Mouse (Mus musculus): ENCODE data around the gene Gm14851. TPM values are rescaled to one million over a fixed set of nuclear protein-coding genes. Genes with fewer than 3 reads are reported as not detected.

The Gm14851 gene
- not detected in 2 replicates for polyA plus RNA-seq (2012; rRNA removed)

GRCm38 (mm10) chr8:21095950-21096349, at the start of gene Gm14851:
Gene Gm14851 (minus strand): TSS chr8:21096050.

DNA sequence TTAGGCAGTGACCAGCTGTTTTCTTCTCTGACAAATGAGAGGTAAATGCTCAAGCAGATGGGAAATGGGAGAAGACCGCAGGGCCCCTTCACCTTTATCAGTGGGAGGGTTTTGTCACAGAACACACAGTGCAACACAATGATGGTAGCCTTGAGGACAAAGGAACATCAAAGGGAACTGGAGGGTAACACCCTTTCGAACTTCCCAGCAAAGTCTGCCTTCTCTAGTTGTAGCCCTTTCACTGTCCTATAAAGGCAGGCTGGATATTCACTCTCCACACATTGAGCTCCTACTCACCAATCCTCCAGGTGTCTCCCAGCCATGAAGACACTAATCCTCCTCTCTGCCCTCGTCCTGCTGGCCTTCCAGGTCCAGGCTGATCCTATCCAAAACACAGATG, 38.5 kb upstream of the Gm14851 start, which contains the start of gene Defa30:
TSS of gene Defa30 (plus strand) at position 301 of the 400 bp plus-strand sequence.

GRCm38 (mm10) chr8:21084142-21084541, 11.7 kb downstream of the Gm14851 start, which contains the start of gene Defa25:
Gene Defa25 (plus strand): TSS chr8:21084442.

DNA sequence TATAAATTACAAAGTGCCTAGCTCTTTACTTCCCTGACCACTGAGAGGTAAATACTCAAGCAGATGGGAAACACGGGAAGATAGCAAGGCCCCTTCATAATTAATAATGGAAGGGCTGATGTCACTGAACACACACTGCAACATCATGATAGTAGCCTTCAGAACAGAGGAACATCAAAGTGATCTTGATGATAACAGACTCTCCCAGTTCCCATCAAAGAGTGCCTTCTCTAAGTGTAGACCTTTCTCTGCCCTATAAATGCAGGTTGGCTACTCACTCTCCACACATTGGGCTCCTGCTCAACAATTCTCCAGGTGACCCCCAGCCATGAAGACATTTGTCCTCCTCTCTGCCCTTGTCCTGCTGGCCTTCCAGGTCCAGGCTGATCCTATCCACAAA, 31.1 kb downstream of the Gm14851 start, which contains the start of gene Defa35:
TSS of gene Defa35 (plus strand) at position 301 of the 400 bp plus-strand sequence.

GRCm38 (mm10) chr8:21054747-21055146, 41.1 kb downstream of the Gm14851 start, which contains the start of gene Defa23:
Gene Defa23 (plus strand): TSS chr8:21055047.

Other genes with a start within 250 kb of the Gm14851 start
- not detected in 2 replicates for gene Defb33, start 203.4 kb downstream of the Gm14851 start, polyA plus RNA-seq (2012; rRNA removed)
- gene Gm15056, start 193.4 kb downstream of the Gm14851 start, polyA plus RNA-seq (2012; rRNA removed): not detected in 2 replicates
- not detected in 2 replicates for gene Gm6040, start 174.0 kb downstream of the Gm14851 start, polyA plus RNA-seq (2012; rRNA removed)
- gene AY761185, start 151.3 kb downstream of the Gm14851 start, polyA plus RNA-seq (2012; rRNA removed): not detected in 2 replicates
- not detected in 2 replicates for gene Defa21, start 70.5 kb downstream of the Gm14851 start, polyA plus RNA-seq (2012; rRNA removed)
- gene Defa23, start 41.0 kb downstream of the Gm14851 start, polyA plus RNA-seq (2012; rRNA removed): not detected in 2 replicates
- gene Defa35, start 31.0 kb downstream of the Gm14851 start, polyA plus RNA-seq (2012; rRNA removed): not detected in 2 replicates
- not detected in 2 replicates for gene Defa25, start 11.6 kb downstream of the Gm14851 start, polyA plus RNA-seq (2012; rRNA removed)
- gene Defa30, start 38.6 kb upstream of the Gm14851 start, polyA plus RNA-seq (2012; rRNA removed): not detected in 2 replicates
- not detected in 2 replicates for gene Defa22, start 66.2 kb upstream of the Gm14851 start, polyA plus RNA-seq (2012; rRNA removed)
- gene Defa31, start 95.6 kb upstream of the Gm14851 start, polyA plus RNA-seq (2012; rRNA removed): not detected in 2 replicates
- not detected in 2 replicates for gene Gm15293, start 105.5 kb upstream of the Gm14851 start, polyA plus RNA-seq (2012; rRNA removed)
- gene Gm15292, start 153.7 kb upstream of the Gm14851 start, polyA plus RNA-seq (2012; rRNA removed): not detected in 2 replicates
- gene Defa27, start 219.5 kb upstream of the Gm14851 start, polyA plus RNA-seq (2012; rRNA removed): not detected in 2 replicates
- gene Defa29, start 231.0 kb upstream of the Gm14851 start, polyA plus RNA-seq (2012; rRNA removed): not detected in 2 replicates

Data from central nervous system, embryonic 11.5 days (tissue).